Mouse (Mus musculus) spleen, postnatal 0 days (tissue): Measurements from ENCODE around the gene Olfr1234. TPM values are rescaled to one million over a fixed set of nuclear protein-coding genes. Genes with fewer than 3 reads are reported as not detected.

ENCODE experiments used
- polyA plus RNA-seq: library from polyadenylated mRNA; unstranded; fragments of >200 nt; fragmentation: Nextera tagmentation; extraction: Ambion mirVana; gene quantifications from 2 replicates; pipeline ENCODE4 v1.2.1, GENCODE M21; 2015

The Olfr1234 gene
- not detected in 2 replicates for polyA plus RNA-seq

GRCm38 (mm10) chr2:89364765-89365164 is at the start of gene Olfr1234:
TSS of gene Olfr1234 (minus strand) at chr2:89364865.

GRCm38 (mm10) chr2:89409576-89409975 is 44.9 kb upstream of the Olfr1234 start, which contains the start of gene Olfr1238:
TSS of gene Olfr1238 (minus strand) at chr2:89409676.

GRCm38 (mm10) chr2:89342298-89342697 is 22.4 kb downstream of the Olfr1234 start, which contains the start of gene Olfr1233:
TSS of gene Olfr1233 (minus strand) at chr2:89342398.

GRCm38 (mm10) chr2:89329575-89329974 is 35.1 kb downstream of the Olfr1234 start, which contains the start of gene Olfr1232:
TSS of gene Olfr1232 (minus strand) at chr2:89329675.

Other genes with a start within 250 kb of the Olfr1234 start
- gene Olfr1221, start 247.6 kb downstream of the Olfr1234 start, polyA plus RNA-seq: not detected in 2 replicates
- gene Olfr1222, start 231.8 kb downstream of the Olfr1234 start, polyA plus RNA-seq: not detected in 2 replicates
- gene Olfr1223, start 213.3 kb downstream of the Olfr1234 start, polyA plus RNA-seq: not detected in 2 replicates
- not detected in 2 replicates for gene Olfr1224-ps1, start 200.8 kb downstream of the Olfr1234 start, polyA plus RNA-seq
- not detected in 2 replicates for gene Olfr1225, start 190.2 kb downstream of the Olfr1234 start, polyA plus RNA-seq
- gene Olfr1226, start 164.8 kb downstream of the Olfr1234 start, polyA plus RNA-seq: not detected in 2 replicates
- gene Olfr1228, start 110.8 kb downstream of the Olfr1234 start, polyA plus RNA-seq: not detected in 2 replicates
- gene Olfr1229, start 76.9 kb downstream of the Olfr1234 start, polyA plus RNA-seq: not detected in 2 replicates
- not detected in 2 replicates for gene Olfr1230, start 67.6 kb downstream of the Olfr1234 start, polyA plus RNA-seq
- gene Olfr1231, start 57.8 kb downstream of the Olfr1234 start, polyA plus RNA-seq: not detected in 2 replicates
- gene Olfr1232, start 35.2 kb downstream of the Olfr1234 start, polyA plus RNA-seq: not detected in 2 replicates
- gene Olfr1233, start 22.5 kb downstream of the Olfr1234 start, polyA plus RNA-seq: not detected in 2 replicates
- gene Olfr1238, start 44.8 kb upstream of the Olfr1234 start, polyA plus RNA-seq: not detected in 2 replicates
- not detected in 2 replicates for gene Olfr1239, start 55.5 kb upstream of the Olfr1234 start, polyA plus RNA-seq
- gene Olfr1240, start 78.1 kb upstream of the Olfr1234 start, polyA plus RNA-seq: not detected in 2 replicates
- gene Olfr1241, start 122.3 kb upstream of the Olfr1234 start, polyA plus RNA-seq: not detected in 2 replicates
- gene Olfr1242, start 133.5 kb upstream of the Olfr1234 start, polyA plus RNA-seq: not detected in 2 replicates
- gene Olfr1243, start 166.6 kb upstream of the Olfr1234 start, polyA plus RNA-seq: not detected in 2 replicates
- not detected in 2 replicates for gene Olfr1245, start 213.6 kb upstream of the Olfr1234 start, polyA plus RNA-seq
- not detected in 2 replicates for gene Olfr1246, start 228.3 kb upstream of the Olfr1234 start, polyA plus RNA-seq
- not detected in 2 replicates for gene Olfr1247, start 249.3 kb upstream of the Olfr1234 start, polyA plus RNA-seq